Mouse (Mus musculus) liver, embryonic 13.5 days (tissue): ENCODE measurements around the gene Ank3. TPM values are rescaled to one million over a fixed set of nuclear protein-coding genes. Genes with fewer than 3 reads are reported as not detected.

Experiments
- ATAC-seq: fragments of 200-750 bp; cut with Nextera tagmentation; 2 replicates; pipeline ENCODE4 v1.8.0; 2017; ENCODE audit warnings: low read depth, mild to moderate bottlenecking, moderate number of reproducible peaks, moderate library complexity
- DNase-seq: peaks from one replicate; pipeline ENCODE4 v3.0.0; 2022
- H3K27ac ChIP-seq: fragments of 300-500 bp; sonication (generic); 2 replicates; pipeline ENCODE4 v1.5.1; 2015; ENCODE audit warnings: moderate library complexity, mild to moderate bottlenecking, inconsistent platforms
- H3K27me3 ChIP-seq: fragments of 300-500 bp; sonication (generic); 2 replicates; pipeline ENCODE4 v1.6.1; 2015; ENCODE audit warnings: mild to moderate bottlenecking, inconsistent platforms
- H3K36me3 ChIP-seq: fragments of 300-500 bp; sonication (generic); 2 replicates; pipeline ENCODE4 v1.6.1; 2015; ENCODE audit warnings: mild to moderate bottlenecking, inconsistent platforms
- H3K4me1 ChIP-seq: fragments of 300-500 bp; sonication (generic); replicated peaks from 2 replicates; pipeline ENCODE4 v1.6.1; 2015; ENCODE audit warnings: inconsistent platforms
- H3K4me2 ChIP-seq: fragments of 300-500 bp; sonication (generic); 2 replicates; pipeline ENCODE4 v1.6.1; 2015; ENCODE audit warnings: inconsistent platforms, mild to moderate bottlenecking, moderate library complexity
- H3K4me3 ChIP-seq: fragments of 300-500 bp; sonication (generic); replicated peaks from 2 replicates; pipeline ENCODE4 v1.5.1; 2015; ENCODE audit warnings: mild to moderate bottlenecking, inconsistent platforms
- H3K9ac ChIP-seq: fragments of 300-500 bp; sonication (generic); 2 replicates; pipeline ENCODE4 v1.6.1; 2015; ENCODE audit warnings: mild to moderate bottlenecking, inconsistent platforms
- H3K9me3 ChIP-seq: fragments of 300-500 bp; sonication (generic); replicated peaks from 2 replicates; pipeline ENCODE4 v1.6.1; 2016; ENCODE audit warnings: inconsistent platforms
- WGBS: fragments of 180-500 bp; shearing (Covaris S2); methylation state at CpG from one replicate; pipeline ENCODE4 v1.1.7; 2015; ENCODE audit not compliant: insufficient replicate concordance; 5-methylcytosine and 5-hydroxymethylcytosine counted together
- polyA plus RNA-seq: library from polyadenylated mRNA; unstranded; fragments of >200 nt; fragmentation: Nextera tagmentation; extraction: Ambion mirVana; gene quantifications from 2 replicates; pipeline ENCODE4 v1.2.1, GENCODE M21; 2015

Gene Ank3
- polyA plus RNA-seq, 1 experiment from 2014 or later, result 5.6 TPM

DNA sequence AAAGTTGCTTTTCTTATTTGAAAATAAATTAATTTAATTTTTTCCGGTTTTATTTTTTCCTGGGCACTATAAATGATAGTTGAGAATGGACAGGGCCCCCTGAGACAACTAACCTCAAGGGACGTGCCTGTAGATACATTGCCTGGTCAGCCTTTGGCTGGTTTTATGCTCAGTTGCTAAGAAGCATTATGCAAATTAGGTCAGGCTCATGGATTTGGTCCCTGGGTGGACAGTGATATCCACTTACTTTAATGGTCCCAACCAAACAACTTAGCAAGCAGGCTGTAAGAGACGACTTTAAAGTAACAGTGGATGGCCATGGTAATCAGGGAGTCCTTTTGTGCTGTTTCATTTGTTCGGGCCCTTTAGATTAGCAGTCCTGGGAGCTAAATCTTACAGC lies 392.0 kb downstream of the Ank3 start:
- peaks cover 8% of the 10 kb centered on the region for H3K4me1 ChIP-seq
- 70% methylated on average over 4 of the region's 4 CpGs for WGBS
- H3K9me3 ChIP-seq, result no peaks in the 10 kb centered on the region
- no peak overlapping the region for H3K4me2 ChIP-seq
- DNase-seq (no peak), ATAC-seq (no peak)
- H3K9ac ChIP-seq, result no peak overlapping the region
- no peak overlapping the region for H3K27ac ChIP-seq
- H3K36me3 ChIP-seq, result no peaks in the 10 kb centered on the region
- H3K4me3 ChIP-seq, result no peak overlapping the region
- no peaks in the 10 kb centered on the region for H3K27me3 ChIP-seq

DNA sequence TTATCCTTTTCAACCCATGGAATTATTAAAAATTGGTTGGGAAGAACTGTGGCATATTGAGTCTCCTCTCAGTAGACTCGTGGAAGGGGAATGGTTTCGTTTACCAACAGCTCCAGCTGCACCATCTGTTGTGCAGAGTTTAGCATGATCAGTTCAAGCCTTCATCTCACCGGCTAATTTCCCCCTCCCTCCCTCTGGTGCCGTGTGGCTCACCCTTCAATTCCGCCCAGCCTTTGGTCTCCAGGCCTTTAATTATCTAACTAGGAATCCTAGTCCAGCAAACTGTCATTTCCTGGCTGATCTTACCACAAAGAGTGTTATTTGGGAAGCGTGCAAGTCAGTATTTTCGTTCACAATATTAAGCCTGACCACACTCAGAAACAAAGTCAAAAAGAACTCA lies 393.4 kb downstream of the Ank3 start:
- Histone ChIP-seq H3K9ac (no peak overlapping the region), H3K36me3 (no peaks in the 10 kb centered on the region), H3K9me3 (no peaks in the 10 kb centered on the region), H3K27me3 (no peaks in the 10 kb centered on the region), H3K27ac (no peak overlapping the region), H3K4me1 (peaks cover 4% of the 10 kb centered on the region; the same call in 1 of the 2 replicates), H3K4me3 (no peak overlapping the region), H3K4me2 (no peak overlapping the region)
- no peak for DNase-seq
- ATAC-seq, result no peak
- WGBS, result 33% methylated on average over 7 of the region's 7 CpGs

DNA sequence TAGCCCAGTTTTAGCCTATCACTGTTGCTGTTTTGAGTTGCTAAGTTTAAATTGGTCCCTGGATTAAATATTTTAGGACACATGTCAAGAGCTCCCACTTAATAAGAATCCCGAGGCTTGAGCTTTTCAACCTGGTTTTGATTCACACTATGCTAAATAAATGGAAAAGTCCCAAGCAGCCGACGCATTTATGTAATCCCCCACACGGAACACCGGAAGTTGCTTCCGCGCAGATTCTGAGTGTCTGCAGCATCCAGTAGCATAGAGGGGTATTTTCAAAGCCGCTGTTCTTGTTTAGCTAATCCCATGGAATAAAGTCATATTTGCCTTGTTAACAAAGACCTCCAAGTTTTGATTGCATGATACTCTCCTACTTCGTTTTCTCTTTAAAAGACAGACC lies 393.8 kb downstream of the Ank3 start:
- H3K4me1 ChIP-seq, result peaks cover 4% of the 10 kb centered on the region; the same call in 1 of the 2 replicates
- no peak overlapping the region for H3K4me3 ChIP-seq
- H3K27me3 ChIP-seq, result no peaks in the 10 kb centered on the region
- H3K9me3 ChIP-seq, result no peaks in the 10 kb centered on the region
- no peak overlapping the region for H3K9ac ChIP-seq
- H3K36me3 ChIP-seq, result no peaks in the 10 kb centered on the region
- no peak for ATAC-seq
- H3K27ac ChIP-seq, result no peak overlapping the region
- DNase-seq, result no peak
- no peak overlapping the region for H3K4me2 ChIP-seq
- 76% methylated on average over 9 of the region's 9 CpGs for WGBS

DNA sequence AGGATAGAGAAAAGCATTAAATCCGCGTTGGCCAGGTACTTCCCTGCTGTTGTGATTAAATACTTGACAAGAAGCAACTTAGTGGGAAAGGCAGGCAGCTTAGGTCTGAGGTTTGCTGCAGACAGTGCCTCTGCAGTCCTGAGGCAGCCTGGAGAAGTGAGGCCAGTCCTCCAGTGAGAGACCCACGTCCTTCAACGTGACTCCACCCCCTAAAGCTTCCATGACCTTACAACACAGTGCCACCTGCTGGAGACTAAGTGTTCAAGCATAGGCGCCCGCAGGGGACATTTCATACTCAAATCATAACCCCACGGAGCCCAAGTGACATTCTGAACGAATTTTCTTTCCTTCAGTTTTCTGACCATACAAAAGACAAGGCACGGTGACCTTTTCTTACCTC lies 394.5 kb downstream of the Ank3 start:
- Histone ChIP-seq H3K4me2 (no peak overlapping the region), H3K4me1 (peaks cover 4% of the 10 kb centered on the region; the same call in 1 of the 2 replicates), H3K4me3 (no peak overlapping the region), H3K27me3 (no peaks in the 10 kb centered on the region), H3K9me3 (no peaks in the 10 kb centered on the region), H3K27ac (no peak overlapping the region), H3K9ac (no peak overlapping the region), H3K36me3 (no peaks in the 10 kb centered on the region)
- 0 out of 2 replicates have a peak, but pooled peaks have one; percentile 54 for ATAC-seq
- WGBS, result 40% methylated on average over 9 of the region's 9 CpGs
- no peak for DNase-seq

DNA sequence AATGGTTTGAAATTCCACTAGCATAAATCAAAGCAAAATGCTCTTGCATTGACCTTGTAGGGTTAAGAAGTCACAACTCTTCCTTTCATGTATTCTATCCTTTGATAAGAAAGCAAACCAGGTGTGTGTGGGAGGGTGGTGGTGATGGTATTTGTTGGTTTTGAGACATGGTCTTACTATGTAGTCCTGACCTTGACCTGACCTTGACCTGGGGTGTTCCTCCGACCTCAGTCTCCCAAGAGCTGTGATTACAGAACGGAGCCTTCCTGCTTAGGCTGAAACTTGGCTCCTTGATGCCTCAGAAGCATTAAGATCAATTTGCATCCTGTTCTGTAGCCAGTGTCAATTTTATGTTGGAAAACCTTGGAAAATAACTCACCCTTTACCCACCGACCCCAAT lies 397.1 kb downstream of the Ank3 start:
- DNase-seq (no peak), ATAC-seq (no peak)
- Histone ChIP-seq H3K9me3 (no peaks in the 10 kb centered on the region), H3K4me2 (no peak overlapping the region), H3K36me3 (no peaks in the 10 kb centered on the region), H3K27me3 (no peaks in the 10 kb centered on the region), H3K9ac (no peak overlapping the region), H3K27ac (no peak overlapping the region), H3K4me1 (peaks cover 4% of the 10 kb centered on the region; the same call in 1 of the 2 replicates), H3K4me3 (no peak overlapping the region)
- 60% methylated on average over 3 of the region's 3 CpGs for WGBS

DNA sequence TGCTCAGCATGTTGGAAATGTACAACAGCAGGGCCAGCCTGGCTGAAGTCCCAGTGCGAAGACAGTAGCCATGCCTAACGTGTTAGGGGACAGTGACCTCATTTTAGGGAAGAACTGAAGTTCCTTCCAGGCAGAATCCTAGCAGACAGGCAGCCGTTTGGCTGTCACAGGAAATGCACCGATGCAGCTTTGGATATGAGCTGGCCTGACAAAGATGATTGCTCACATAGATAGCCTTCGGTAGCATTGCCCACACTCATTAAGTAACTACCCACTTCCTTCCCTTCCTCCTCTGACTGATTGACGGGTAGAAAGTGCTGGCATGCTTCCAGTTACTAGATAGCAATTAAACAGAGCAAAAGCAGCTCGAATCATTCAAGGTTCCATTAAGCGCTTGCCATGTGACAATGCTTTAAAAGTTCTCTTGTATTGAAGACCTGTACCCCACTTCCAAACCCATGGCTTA lies 397.9 kb downstream of the Ank3 start:
- Histone ChIP-seq H3K27ac (no peak overlapping the region), H3K4me3 (no peak overlapping the region), H3K4me1 (peaks cover 4% of the 10 kb centered on the region; the same call in 1 of the 2 replicates), H3K9ac (no peak overlapping the region), H3K4me2 (no peak overlapping the region), H3K36me3 (no peaks in the 10 kb centered on the region), H3K9me3 (no peaks in the 10 kb centered on the region), H3K27me3 (no peaks in the 10 kb centered on the region)
- 18% methylated on average over 8 of the region's 8 CpGs for WGBS
- ATAC-seq, result no peak
- DNase-seq, result no peak

DNA sequence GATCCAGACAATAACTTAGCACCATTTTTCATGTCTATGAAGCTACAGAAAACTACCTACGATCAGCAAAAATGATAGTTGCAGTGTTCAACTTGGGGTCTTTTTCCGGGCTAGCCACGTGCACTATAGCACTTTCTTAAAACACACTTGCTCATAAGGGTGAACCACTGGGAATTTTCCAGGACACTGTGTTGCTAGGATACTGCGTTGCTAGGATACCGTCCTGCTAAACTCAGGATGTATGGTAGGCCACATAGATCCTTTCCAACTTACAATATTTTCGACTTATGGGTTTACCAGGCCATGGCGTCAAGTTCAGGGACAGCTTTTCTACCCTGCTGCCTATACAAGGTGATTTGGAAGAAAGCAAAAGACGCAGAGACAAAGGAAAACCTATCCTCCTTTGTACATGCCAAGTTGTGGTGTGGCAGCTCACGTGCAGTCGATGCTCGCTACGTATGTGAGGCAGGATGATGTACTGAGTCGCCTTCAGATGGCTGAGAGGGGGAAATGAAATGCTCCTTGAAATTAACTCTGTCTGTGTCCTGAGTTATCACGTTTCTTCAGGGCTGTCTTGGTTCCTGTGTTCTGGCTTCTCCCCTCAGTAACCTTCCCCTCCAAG lies 404.7 kb downstream of the Ank3 start:
- no peak for DNase-seq
- no peaks in the 10 kb centered on the region for H3K9me3 ChIP-seq
- no peaks in the 10 kb centered on the region for H3K36me3 ChIP-seq
- H3K27me3 ChIP-seq, result no peaks in the 10 kb centered on the region
- ATAC-seq, result no peak
- no peak overlapping the region for H3K27ac ChIP-seq
- H3K9ac ChIP-seq, result no peak overlapping the region
- H3K4me1 ChIP-seq, result no peaks in the 10 kb centered on the region
- 69% methylated on average over 14 of the region's 14 CpGs for WGBS
- no peak overlapping the region for H3K4me2 ChIP-seq
- H3K4me3 ChIP-seq, result no peak overlapping the region

DNA sequence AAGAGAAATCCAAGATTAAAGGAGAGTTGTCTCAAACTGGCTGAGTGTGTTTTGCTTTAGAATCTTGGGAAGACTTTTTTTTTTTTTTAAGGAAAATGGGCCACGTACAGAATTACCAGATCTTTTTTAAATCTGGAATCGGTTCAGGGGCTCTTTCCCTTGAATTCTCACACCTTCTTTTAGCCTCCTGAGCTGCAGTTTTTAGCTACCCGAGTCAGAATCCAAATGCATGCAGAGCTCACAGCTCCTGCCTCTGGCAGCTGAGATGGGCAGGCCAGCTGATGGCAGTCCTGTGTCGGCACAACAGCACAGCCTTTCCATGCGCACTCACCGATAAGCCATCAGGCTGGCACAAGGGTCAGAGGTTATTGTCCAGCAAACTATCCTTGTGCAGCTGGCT lies 406.0 kb downstream of the Ank3 start:
- Histone ChIP-seq H3K9ac (no peak overlapping the region), H3K9me3 (no peaks in the 10 kb centered on the region), H3K4me3 (no peak overlapping the region), H3K4me2 (no peak overlapping the region), H3K27ac (no peak overlapping the region), H3K4me1 (no peaks in the 10 kb centered on the region), H3K27me3 (no peaks in the 10 kb centered on the region), H3K36me3 (no peaks in the 10 kb centered on the region)
- 66% methylated on average over 6 of the region's 6 CpGs for WGBS
- no peak for ATAC-seq
- DNase-seq, result no peak

DNA sequence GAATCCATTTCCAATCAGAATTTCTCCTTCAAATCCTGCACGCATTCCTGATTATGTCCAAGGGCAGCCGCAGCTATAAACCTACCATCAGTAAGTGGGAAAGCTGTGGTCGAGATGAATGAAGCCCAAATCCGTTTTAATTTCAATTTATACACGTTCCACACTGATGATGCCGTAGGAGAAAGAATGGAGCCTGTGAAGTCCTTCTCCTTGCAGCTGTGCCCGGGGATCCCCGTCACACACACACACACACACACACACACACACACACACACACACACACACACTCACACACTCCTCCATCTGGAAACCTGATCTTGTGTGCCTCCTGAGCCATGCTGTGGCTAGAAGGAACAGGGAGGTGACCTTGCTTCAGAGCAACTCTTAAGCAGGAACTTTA lies 412.2 kb downstream of the Ank3 start:
- Histone ChIP-seq H3K27me3 (no peaks in the 10 kb centered on the region), H3K9me3 (no peaks in the 10 kb centered on the region), H3K4me2 (no peak overlapping the region), H3K27ac (no peak overlapping the region), H3K36me3 (no peaks in the 10 kb centered on the region), H3K4me3 (no peak overlapping the region), H3K9ac (no peak overlapping the region), H3K4me1 (no peaks in the 10 kb centered on the region)
- WGBS, result 77% methylated on average over 8 of the region's 8 CpGs
- DNase-seq (no peak), ATAC-seq (no peak)

DNA sequence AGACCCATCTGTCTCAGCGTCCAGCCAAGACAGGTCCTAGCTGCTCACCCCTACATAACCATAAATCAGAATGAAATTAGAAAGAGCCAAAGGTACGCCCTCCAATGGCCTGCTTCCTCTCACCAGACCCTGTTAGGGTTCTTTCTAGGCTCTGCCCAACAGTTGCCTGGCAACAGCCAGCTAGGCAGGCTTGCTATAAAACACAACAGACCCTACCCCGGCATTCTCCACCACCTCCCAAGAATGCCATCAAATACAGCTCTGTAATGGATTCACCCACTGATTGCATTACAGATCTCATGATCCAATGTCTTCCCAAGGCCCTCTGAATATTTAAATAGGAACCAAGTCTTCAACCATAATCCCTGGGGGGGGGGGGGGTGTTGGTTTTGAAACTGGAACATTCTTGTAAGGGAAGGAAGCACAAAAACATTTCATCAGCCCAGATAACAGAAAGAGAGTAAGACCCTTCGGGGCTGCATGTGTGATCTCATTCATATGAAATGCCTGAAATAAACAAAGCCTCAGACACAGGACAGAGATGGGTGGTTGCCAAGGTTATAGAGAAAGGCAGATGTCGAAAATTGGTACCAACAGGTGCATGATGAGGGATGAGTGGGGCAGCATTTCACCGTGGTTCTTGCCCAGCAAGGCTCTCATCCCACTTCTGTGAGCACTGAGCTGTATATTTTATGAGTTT lies 415.4 kb downstream of the Ank3 start:
- no peak for DNase-seq
- WGBS, result 62% methylated on average over 6 of the region's 6 CpGs
- H3K36me3 ChIP-seq, result no peaks in the 10 kb centered on the region
- no peaks in the 10 kb centered on the region for H3K9me3 ChIP-seq
- H3K27ac ChIP-seq, result no peak overlapping the region
- no peak for ATAC-seq
- H3K27me3 ChIP-seq, result no peaks in the 10 kb centered on the region
- no peaks in the 10 kb centered on the region for H3K4me1 ChIP-seq
- no peak overlapping the region for H3K9ac ChIP-seq
- H3K4me2 ChIP-seq, result no peak overlapping the region
- H3K4me3 ChIP-seq, result no peak overlapping the region

DNA sequence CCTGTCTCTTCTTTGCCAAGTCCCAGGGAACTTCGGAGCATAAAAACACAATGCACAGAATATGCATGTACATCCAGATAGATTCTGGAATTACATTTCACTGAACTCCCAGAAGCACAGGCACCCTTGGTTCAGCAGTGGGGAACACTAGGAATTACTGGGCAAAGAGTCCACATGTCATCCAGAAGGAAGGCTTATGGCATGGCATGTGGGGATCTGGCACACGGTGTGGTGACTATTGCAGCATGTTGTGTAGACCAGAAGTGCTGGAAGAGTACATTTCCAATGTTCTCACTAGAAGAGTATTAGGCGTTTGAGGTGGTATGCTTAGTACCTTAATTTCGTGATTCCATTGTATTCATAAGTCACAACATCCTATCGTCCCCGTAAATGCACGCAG lies 422.7 kb downstream of the Ank3 start:
- ATAC-seq (no peak), DNase-seq (no peak)
- Histone ChIP-seq H3K4me2 (no peak overlapping the region), H3K36me3 (no peaks in the 10 kb centered on the region), H3K9me3 (no peaks in the 10 kb centered on the region), H3K4me1 (no peaks in the 10 kb centered on the region), H3K27ac (no peak overlapping the region), H3K27me3 (no peaks in the 10 kb centered on the region), H3K9ac (no peak overlapping the region), H3K4me3 (no peak overlapping the region)
- WGBS, result 73% methylated on average over 7 of the region's 7 CpGs

DNA sequence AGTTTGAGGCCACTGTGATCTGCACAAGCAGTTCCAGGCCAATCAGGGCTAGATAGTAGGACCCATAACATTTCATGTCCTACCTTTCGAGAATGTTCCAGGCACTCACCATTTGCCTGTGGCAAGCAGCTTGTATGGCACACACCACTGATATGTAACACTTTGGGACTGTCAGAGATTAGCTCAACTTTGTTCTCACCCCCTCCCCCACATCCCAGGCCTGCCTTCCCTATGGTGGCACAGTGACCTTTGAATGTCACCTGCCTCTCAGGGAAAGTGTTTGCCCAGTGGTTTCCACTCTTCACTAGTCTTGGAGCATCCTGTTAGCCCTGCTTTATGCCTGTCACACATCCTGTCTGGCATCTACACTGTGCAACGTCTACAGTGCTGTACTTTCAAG lies 430.2 kb downstream of the Ank3 start:
- Histone ChIP-seq H3K27me3 (no peaks in the 10 kb centered on the region), H3K9ac (no peak overlapping the region), H3K27ac (no peak overlapping the region), H3K4me2 (no peak overlapping the region), H3K9me3 (no peaks in the 10 kb centered on the region), H3K4me1 (no peaks in the 10 kb centered on the region), H3K4me3 (no peak overlapping the region), H3K36me3 (no peaks in the 10 kb centered on the region)
- no peak for ATAC-seq
- WGBS, result 40% methylated on average over 2 of the region's 2 CpGs
- no peak for DNase-seq
